Mouse (Mus musculus) cerebellum, adult 2 months (tissue): ENCODE measurements around the gene Fam129b.

Source experiments
- CTCF ChIP-seq: fragments of 200-500 bp; IDR thresholded peaks from 2 replicates; pipeline ENCODE4 v1.5.1; 2011; ENCODE audit warnings: low read depth, mild to moderate bottlenecking, control low read depth, low read length, moderate library complexity, borderline replicate concordance; ENCODE audit not compliant: insufficient read depth
- POLR2A ChIP-seq: fragments of 200-500 bp; IDR thresholded peaks from 2 replicates; pipeline ENCODE4 v1.6.1; 2011; ENCODE audit warnings: low read length, control low read depth, borderline replicate concordance; ENCODE audit not compliant: insufficient read depth

- TF ChIP-seq CTCF (no peak), POLR2A (no peak)
These were observed 62.8 kb downstream of the Fam129b start for GRCm38 (mm10) chr2:32938741-32939140.
